Mouse (Mus musculus) CH12.LX (cell line): Measurements from ENCODE around the gene Ric8a.

ENCODE experiments used
- CHD2 ChIP-seq: IDR thresholded peaks from 2 replicates; pipeline ENCODE4 v1.6.1; 2011; ENCODE audit warnings: low read length, improper control_type of control experiment
- CTCF ChIP-seq, 2 experiments: IDR thresholded peaks in 1 of 2; conservative IDR thresholded peaks in 1 of 2; 2 replicates each; pipeline ENCODE4 v1.5.1; 2011 to 2012; ENCODE audit warnings: low read depth in 2 of 2, low read length in 2 of 2, improper control_type of control experiment in 1 of 2, inconsistent platforms in 1 of 2, mild to moderate bottlenecking in 1 of 2, moderate library complexity in 1 of 2
- E2F4 ChIP-seq: IDR thresholded peaks from 2 replicates; pipeline ENCODE4 v1.6.1; 2011; ENCODE audit warnings: low read depth, low read length, improper control_type of control experiment; ENCODE audit not compliant: insufficient replicate concordance
- ELF1 ChIP-seq: IDR thresholded peaks from 2 replicates; pipeline ENCODE4 v1.6.1; 2014; ENCODE audit warnings: low read depth, mild to moderate bottlenecking, inconsistent platforms, low read length, improper control_type of control experiment
- EP300 ChIP-seq: IDR thresholded peaks from 2 replicates; pipeline ENCODE4 v1.6.1; 2011; ENCODE audit warnings: low read length, improper control_type of control experiment
- MEF2A ChIP-seq: IDR thresholded peaks from 2 replicates; pipeline ENCODE4 v1.6.1; 2014; ENCODE audit warnings: low read depth, mild to moderate bottlenecking, inconsistent platforms, low read length, improper control_type of control experiment, borderline replicate concordance
- PAX5 ChIP-seq: IDR thresholded peaks from 2 replicates; pipeline ENCODE4 v1.6.1; 2012; ENCODE audit warnings: low read length, inconsistent platforms, mixed read lengths
- POLR2A ChIP-seq: IDR thresholded peaks from 2 replicates; pipeline ENCODE4 v1.6.1; 2011; ENCODE audit warnings: low read depth, mild to moderate bottlenecking, improper control_type of control experiment, low read length
- SMC3 ChIP-seq: IDR thresholded peaks from 2 replicates; pipeline ENCODE4 v1.6.1; 2011; ENCODE audit warnings: low read depth, low read length, improper control_type of control experiment
- TBP ChIP-seq: conservative IDR thresholded peaks from 2 replicates; pipeline ENCODE4 v1.6.1; 2011; ENCODE audit warnings: low read depth, low read length, improper control_type of control experiment

GRCm38 (mm10) chr7:140822731-140823130 lies 34.0 kb upstream of the Ric8a start:
- TF ChIP-seq CTCF (conservative IDR thresholded peaks at IDR 0.05 in 1 of 2, IDR thresholded peaks at IDR 0.05 in 1 of 2; ENCODE audit: low read depth in 2 of 2, low read length in 2 of 2) (no peak), CHD2 (no peak), POLR2A (no peak), MEF2A (no peak), EP300 (no peak), SMC3 (no peak), ELF1 (no peak), E2F4 (no peak), PAX5 (no peak), TBP (no peak)
